Mouse (Mus musculus) myocyte (in vitro differentiated cells): ENCODE data around the gene Rpf2. TPM values are rescaled to one million over a fixed set of nuclear protein-coding genes. Genes with fewer than 3 reads are reported as not detected.
A peak's percentile ranks its signal among the peaks of the same experiment; 100 is the strongest.

ENCODE experiments used
- H3K27me3 ChIP-seq: one replicate; pipeline ENCODE4 v1.6.1; 2011; ENCODE audit not compliant: control insufficient read depth, insufficient read depth, insufficient read length
- H3K36me3 ChIP-seq: one replicate; pipeline ENCODE4 v1.6.1; 2011; ENCODE audit not compliant: control insufficient read depth, insufficient read depth
- H3K4me2 ChIP-seq: one replicate; pipeline ENCODE4 v1.6.1; 2011; ENCODE audit warnings: low read depth, control low read depth
- H3K4me3 ChIP-seq: one replicate; pipeline ENCODE4 v1.5.1; 2011; ENCODE audit warnings: mild to moderate bottlenecking, control low read depth, moderate library complexity
- H3K79me2 ChIP-seq: one replicate; pipeline ENCODE4 v1.6.1; 2011; ENCODE audit not compliant: control insufficient read depth, insufficient read depth
- H3ac ChIP-seq: one replicate; pipeline ENCODE4 v1.6.1; 2011; ENCODE audit not compliant: control insufficient read depth, insufficient read length
- CEBPB ChIP-seq: IDR thresholded peaks from 2 replicates; pipeline ENCODE4 v1.6.1; 2011; ENCODE audit warnings: mild to moderate bottlenecking, moderate library complexity; ENCODE audit not compliant: poor library complexity, insufficient read depth, severe bottlenecking
- E2F4 ChIP-seq: IDR thresholded peaks from one replicate; pipeline ENCODE4 v1.6.1; 2011; ENCODE audit warnings: mild to moderate bottlenecking, control low read depth, moderate library complexity; ENCODE audit not compliant: insufficient read depth
- MAX ChIP-seq: IDR thresholded peaks from one replicate; pipeline ENCODE4 v1.6.1; 2011; ENCODE audit warnings: low read depth, mild to moderate bottlenecking, control low read depth
- MYOD1 ChIP-seq, 3 experiments: IDR thresholded peaks; one replicate each; pipeline ENCODE4 v1.6.1; 2011; ENCODE audit warnings: control low read depth in 2 of 3, low read depth in 2 of 3, mild to moderate bottlenecking in 2 of 3, moderate library complexity in 1 of 3; ENCODE audit not compliant: insufficient read length in 2 of 3, control insufficient read depth in 1 of 3
- MYOG ChIP-seq, 3 experiments: IDR thresholded peaks; one replicate each; pipeline ENCODE4 v1.6.1; 2011; ENCODE audit warnings: control low read depth in 2 of 3, low read depth in 2 of 3, mild to moderate bottlenecking in 2 of 3; ENCODE audit not compliant: insufficient read length in 2 of 3, control insufficient read depth in 1 of 3, insufficient read depth in 1 of 3
- POLR2A ChIP-seq: IDR thresholded peaks from one replicate; pipeline ENCODE4 v1.6.1; 2011; ENCODE audit warnings: low read depth, mild to moderate bottlenecking, control low read depth, moderate library complexity; ENCODE audit not compliant: insufficient read length
- POLR2AphosphoS2 ChIP-seq: IDR thresholded peaks from one replicate; pipeline ENCODE4 v1.6.1; 2011; ENCODE audit warnings: low read depth, control low read depth; ENCODE audit not compliant: insufficient read length
- REST ChIP-seq: IDR thresholded peaks from one replicate; pipeline ENCODE4 v1.6.1; 2011; ENCODE audit warnings: mild to moderate bottlenecking, control low read depth, moderate library complexity; ENCODE audit not compliant: insufficient read depth, insufficient read length
- SRF ChIP-seq: IDR thresholded peaks from one replicate; pipeline ENCODE4 v1.6.1; 2011; ENCODE audit warnings: low read depth; ENCODE audit not compliant: control insufficient read depth, insufficient read length
- TCF12 ChIP-seq: IDR thresholded peaks from one replicate; pipeline ENCODE4 v1.6.1; 2011; ENCODE audit warnings: mild to moderate bottlenecking, control low read depth; ENCODE audit not compliant: poor library complexity, insufficient read depth, severe bottlenecking
- TCF3 ChIP-seq: IDR thresholded peaks from one replicate; pipeline ENCODE4 v1.6.1; 2011; ENCODE audit warnings: low read depth, control low read depth; ENCODE audit not compliant: insufficient read length
- USF1 ChIP-seq: IDR thresholded peaks from one replicate; pipeline ENCODE4 v1.6.1; 2011; ENCODE audit warnings: low read depth, mild to moderate bottlenecking, control low read depth, moderate library complexity
- polyA plus RNA-seq: library from polyadenylated mRNA; unstranded; fragments of >200 nt; fragmentation: generic; extraction: Trizol; gene quantifications from one replicate; pipeline ENCODE4 v1.2.1, GENCODE M21; 2012; ENCODE audit warnings: missing spikeins

Gene Rpf2
- polyA plus RNA-seq, 1 experiment, result 22.3 TPM

GRCm38 (mm10) chr10:40260305-40260704 lies 13.5 kb upstream of the Rpf2 start:
- H3K27me3 ChIP-seq, result no peaks in the 10 kb centered on the region
- no peaks in the 10 kb centered on the region for H3K36me3 ChIP-seq
- no peak overlapping the region for H3K4me2 ChIP-seq
- TF ChIP-seq USF1 (no peak), TCF3 (no peak), POLR2AphosphoS2 (no peak), E2F4 (no peak), SRF (no peak), REST (no peak), TCF12 (no peak), CEBPB (no peak), POLR2A (no peak), MAX (no peak), MYOD1 (IDR thresholded peaks at IDR 0.05; ENCODE audit: control insufficient read depth in 1 of 3, insufficient read length in 2 of 3, low read depth in 2 of 3) (no peak), MYOG (IDR thresholded peaks at IDR 0.05; ENCODE audit: control insufficient read depth in 1 of 3, insufficient read depth in 1 of 3, insufficient read length in 2 of 3, low read depth in 2 of 3) (no peak)
- no peak overlapping the region for H3K4me3 ChIP-seq
- no peak overlapping the region for H3ac ChIP-seq
- no peaks in the 10 kb centered on the region for H3K79me2 ChIP-seq

- TF ChIP-seq REST (no peak), TCF3 (no peak), MYOG (IDR thresholded peaks at IDR 0.05; ENCODE audit: control insufficient read depth in 1 of 3, insufficient read depth in 1 of 3, insufficient read length in 2 of 3, low read depth in 2 of 3) (no peak), MAX (no peak), MYOD1 (IDR thresholded peaks at IDR 0.05; ENCODE audit: control insufficient read depth in 1 of 3, insufficient read length in 2 of 3, low read depth in 2 of 3) (no peak), POLR2A (no peak), TCF12 (no peak), SRF (no peak), POLR2AphosphoS2 (no peak), E2F4 (no peak), CEBPB (no peak), USF1 (no peak)
- Histone ChIP-seq H3K79me2 (no peaks in the 10 kb centered on the region), H3K27me3 (no peaks in the 10 kb centered on the region), H3K4me2 (peak overlapping the region; percentile 84), H3K4me3 (no peak overlapping the region), H3ac (no peak overlapping the region), H3K36me3 (no peaks in the 10 kb centered on the region)
Observed at GRCm38 (mm10) chr10:40259542-40259941, 12.7 kb upstream of the Rpf2 start.

DNA sequence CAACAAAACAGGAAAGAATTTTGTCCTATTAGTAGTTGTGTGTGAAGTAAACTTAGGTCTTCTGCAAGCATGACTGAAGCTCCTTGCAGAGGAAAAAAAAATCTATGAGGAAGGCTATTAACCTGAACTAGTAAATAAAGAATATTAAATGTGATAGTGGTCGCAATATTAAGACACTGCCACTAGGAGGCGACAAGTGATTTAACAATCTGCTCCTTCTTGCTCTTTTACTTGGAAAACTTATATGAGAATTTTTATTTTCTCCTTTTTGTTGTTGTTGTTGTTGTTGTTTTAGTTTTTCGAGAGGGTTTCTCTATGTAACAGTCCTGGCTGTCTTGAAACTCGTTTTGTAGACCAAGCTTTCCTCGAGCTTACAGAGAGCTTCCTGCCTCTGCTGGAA lies 12.1 kb upstream of the Rpf2 start:
- H3K79me2 ChIP-seq, result no peaks in the 10 kb centered on the region
- no peaks in the 10 kb centered on the region for H3K27me3 ChIP-seq
- H3K36me3 ChIP-seq, result no peaks in the 10 kb centered on the region
- no peak overlapping the region for H3K4me3 ChIP-seq
- no peak overlapping the region for H3ac ChIP-seq
- TF ChIP-seq CEBPB (no peak), MYOG (IDR thresholded peaks at IDR 0.05; ENCODE audit: control insufficient read depth in 1 of 3, insufficient read depth in 1 of 3, insufficient read length in 2 of 3, low read depth in 2 of 3) (no peak), E2F4 (no peak), TCF12 (no peak), POLR2A (no peak), SRF (no peak), MAX (no peak), MYOD1 (IDR thresholded peaks at IDR 0.05; ENCODE audit: control insufficient read depth in 1 of 3, insufficient read length in 2 of 3, low read depth in 2 of 3) (no peak), TCF3 (no peak), REST (no peak), USF1 (no peak), POLR2AphosphoS2 (no peak)
- peak overlapping the region; percentile 84 for H3K4me2 ChIP-seq

DNA sequence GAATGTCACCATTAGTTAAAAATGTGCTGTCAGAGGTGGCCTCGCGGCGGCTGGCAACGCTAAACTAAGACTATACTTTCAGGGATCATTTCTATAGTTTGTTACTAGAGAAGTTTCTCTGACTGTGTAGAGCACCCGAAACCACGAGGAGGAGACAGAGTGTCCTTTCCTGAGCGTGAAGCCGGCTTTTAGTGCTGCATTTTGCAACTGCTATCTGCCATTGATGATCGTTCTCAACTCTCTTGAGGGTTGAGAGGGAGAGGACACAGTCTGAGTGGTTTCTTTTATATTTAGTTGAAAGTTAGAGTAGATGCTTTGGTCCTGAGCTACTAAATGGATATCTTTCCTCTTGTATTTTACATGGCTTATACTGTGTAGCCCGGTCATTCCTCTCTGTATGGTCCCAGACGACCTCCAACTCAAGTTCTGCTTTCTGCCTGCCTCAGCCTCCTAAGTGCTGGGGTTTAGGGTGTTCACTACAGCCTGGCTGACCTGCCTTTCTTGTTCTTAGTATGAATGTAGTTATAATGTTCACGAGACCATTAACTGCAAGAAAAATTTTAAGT lies 11.6 kb upstream of the Rpf2 start:
- Histone ChIP-seq H3K79me2 (no peaks in the 10 kb centered on the region), H3K36me3 (no peaks in the 10 kb centered on the region), H3K4me2 (peak overlapping the region; percentile 84), H3K27me3 (no peaks in the 10 kb centered on the region), H3K4me3 (peak overlapping the region; percentile 76), H3ac (no peak overlapping the region)
- no peak for TF ChIP-seq TCF3
- TF ChIP-seq E2F4, result peak; percentile 12
- peak; percentile 94 for TF ChIP-seq POLR2AphosphoS2
- TF ChIP-seq CEBPB, result peak; percentile 89
- no peak for TF ChIP-seq REST
- peak; percentile 17 for TF ChIP-seq MAX
- TF ChIP-seq POLR2A, result peak; percentile 95
- TF ChIP-seq MYOD1 (IDR thresholded peaks at IDR 0.05; ENCODE audit: control insufficient read depth in 1 of 3, insufficient read length in 2 of 3, low read depth in 2 of 3), result no peak
